Mouse (Mus musculus): Measurements from ENCODE around the gene Slc6a2. TPM values are rescaled to one million over a fixed set of nuclear protein-coding genes. Genes with fewer than 3 reads are reported as not detected.

Gene Slc6a2
- under 1 TPM; 0.02 to 0.13 TPM for polyA plus RNA-seq (2017; shearing (Covaris generic))

DNA sequence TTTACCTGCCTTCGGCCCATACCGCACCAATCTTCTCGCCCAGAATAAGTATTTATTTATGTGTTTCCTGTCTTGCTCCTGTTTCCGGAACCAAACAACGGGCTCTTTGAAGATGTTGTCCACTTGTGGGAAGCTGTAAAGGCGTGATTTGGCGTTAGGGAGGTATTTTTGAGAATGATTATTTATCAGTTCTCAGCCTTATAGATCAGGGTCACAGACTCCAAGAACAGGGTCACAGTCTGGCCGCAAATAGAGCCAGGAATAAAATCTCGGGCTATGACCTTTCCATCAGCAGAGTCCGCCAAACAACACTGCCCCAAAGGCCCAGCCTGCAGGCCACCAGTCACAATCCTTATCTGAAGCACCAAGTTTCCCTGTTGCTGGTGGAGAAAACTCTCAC lies at the start of gene Slc6a2:
Slc6a2 (plus strand) TSS at position 301 of the 400 bp plus-strand sequence.

DNA sequence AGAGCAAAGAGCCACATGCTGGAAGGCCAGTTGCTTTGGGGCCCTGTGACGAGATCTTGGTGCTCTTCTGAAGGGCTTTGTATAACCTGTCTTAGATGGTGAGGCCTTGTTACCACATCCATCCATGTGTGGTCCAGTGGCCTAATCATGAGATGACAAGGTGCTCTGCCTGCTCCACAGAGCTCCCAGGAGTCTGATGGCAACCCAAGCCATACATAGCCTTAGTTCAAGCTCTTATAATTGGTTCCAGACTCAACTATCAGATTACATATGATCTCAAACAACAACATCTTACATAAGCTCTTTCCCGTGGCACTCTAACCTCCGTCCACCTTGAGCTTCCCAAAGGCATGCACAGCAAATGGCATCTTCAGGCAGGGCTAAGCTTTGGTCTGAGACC lies 88.2 kb downstream of the Slc6a2 start, which contains the start of gene Ces1a:
Ces1a (minus strand) TSS at position 101 of the 400 bp plus-strand sequence.

Other genes with a start within 250 kb of the Slc6a2 start
- not detected for gene Mmp2, start 132.8 kb upstream of the Slc6a2 start, polyA plus RNA-seq (2017; shearing (Covaris generic))
- 1 to 10 TPM in 1 of 2 experiments, under 1 TPM in 1; 0.80 to 8.1 TPM for gene Lpcat2, start 104.7 kb upstream of the Slc6a2 start, polyA plus RNA-seq (2017; shearing (Covaris generic))
- not detected for gene Capns2, start 58.7 kb upstream of the Slc6a2 start, polyA plus RNA-seq (2017; shearing (Covaris generic))
- gene Ces1a, start 88.1 kb downstream of the Slc6a2 start, polyA plus RNA-seq (2017; shearing (Covaris generic)), result under 1 TPM in 1 of 2 experiments, not detected in 1; 0.18 TPM
- under 1 TPM in 1 of 2 experiments, not detected in 1; 0.21 TPM for gene Ces1b, start 119.9 kb downstream of the Slc6a2 start, polyA plus RNA-seq (2017; shearing (Covaris generic))
- gene Ces1c, start 171.2 kb downstream of the Slc6a2 start, polyA plus RNA-seq (2017; shearing (Covaris generic)), result under 1 TPM in 1 of 2 experiments, not detected in 1; 0.27 TPM
- gene Ces1d, start 237.8 kb downstream of the Slc6a2 start, polyA plus RNA-seq (2017; shearing (Covaris generic)), result under 1 TPM; 0.18 to 0.95 TPM